Mouse (Mus musculus): Measurements from ENCODE around the gene Hoxb5. TPM values are rescaled to one million over a fixed set of nuclear protein-coding genes. Genes with fewer than 3 reads are reported as not detected.
A peak's percentile ranks its signal among the peaks of the same experiment; 100 is the strongest.

The Hoxb5 gene
- total RNA-seq, 2 experiments from 2014 or later: 26.5 to 27.8 TPM

DNA sequence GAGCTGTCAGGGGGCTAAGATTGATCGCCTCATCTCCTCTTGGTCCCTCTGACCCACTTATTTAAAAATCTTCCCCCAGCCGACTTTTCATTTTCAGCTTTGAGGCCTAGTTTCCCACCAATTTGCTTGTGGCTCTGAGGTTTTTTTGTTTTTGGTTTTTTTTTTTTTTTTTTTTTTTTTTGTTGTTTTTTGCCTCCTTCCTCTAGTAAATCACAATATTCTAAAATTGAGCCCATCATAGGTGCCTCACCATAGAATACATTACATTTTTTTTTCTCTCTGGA is 47.1 kb downstream of the Hoxb5 start, which contains the start of gene Hoxb2:
TSS of gene Hoxb2 (plus strand) at position 185 of the 284 bp plus-strand sequence.
- DNase-seq (ENCODE audit: low spot score in 2 of 2): no peak

- no peak for DNase-seq (ENCODE audit: low spot score in 2 of 2)
Observed at GRCm38 (mm10) chr11:96350791-96351190, 47.7 kb downstream of the Hoxb5 start.

GRCm38 (mm10) chr11:96351312-96351711 is 48.2 kb downstream of the Hoxb5 start:
- no peak for DNase-seq (ENCODE audit: low spot score in 2 of 2)

DNA sequence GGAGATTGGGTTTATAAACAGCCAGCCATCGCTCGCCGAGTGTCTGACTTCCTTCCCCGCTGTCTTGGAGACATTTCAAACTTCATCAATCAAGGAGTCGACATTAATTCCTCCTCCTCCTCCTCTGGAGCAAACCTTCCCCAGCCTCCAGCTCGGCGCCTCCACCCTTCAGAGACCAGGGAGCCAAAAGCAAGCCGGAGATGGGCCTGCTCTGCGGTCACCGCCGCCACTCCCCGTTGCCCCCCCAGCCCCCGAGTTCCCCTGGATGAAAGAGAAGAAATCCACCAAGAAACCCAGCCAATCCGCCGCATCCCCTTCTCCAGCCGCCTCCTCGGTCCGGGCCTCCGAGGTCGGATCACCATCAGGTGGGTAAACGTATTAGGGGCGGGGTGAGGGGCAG is 48.7 kb downstream of the Hoxb5 start:
- DNase-seq (ENCODE audit: low spot score in 2 of 2): no peak

DNA sequence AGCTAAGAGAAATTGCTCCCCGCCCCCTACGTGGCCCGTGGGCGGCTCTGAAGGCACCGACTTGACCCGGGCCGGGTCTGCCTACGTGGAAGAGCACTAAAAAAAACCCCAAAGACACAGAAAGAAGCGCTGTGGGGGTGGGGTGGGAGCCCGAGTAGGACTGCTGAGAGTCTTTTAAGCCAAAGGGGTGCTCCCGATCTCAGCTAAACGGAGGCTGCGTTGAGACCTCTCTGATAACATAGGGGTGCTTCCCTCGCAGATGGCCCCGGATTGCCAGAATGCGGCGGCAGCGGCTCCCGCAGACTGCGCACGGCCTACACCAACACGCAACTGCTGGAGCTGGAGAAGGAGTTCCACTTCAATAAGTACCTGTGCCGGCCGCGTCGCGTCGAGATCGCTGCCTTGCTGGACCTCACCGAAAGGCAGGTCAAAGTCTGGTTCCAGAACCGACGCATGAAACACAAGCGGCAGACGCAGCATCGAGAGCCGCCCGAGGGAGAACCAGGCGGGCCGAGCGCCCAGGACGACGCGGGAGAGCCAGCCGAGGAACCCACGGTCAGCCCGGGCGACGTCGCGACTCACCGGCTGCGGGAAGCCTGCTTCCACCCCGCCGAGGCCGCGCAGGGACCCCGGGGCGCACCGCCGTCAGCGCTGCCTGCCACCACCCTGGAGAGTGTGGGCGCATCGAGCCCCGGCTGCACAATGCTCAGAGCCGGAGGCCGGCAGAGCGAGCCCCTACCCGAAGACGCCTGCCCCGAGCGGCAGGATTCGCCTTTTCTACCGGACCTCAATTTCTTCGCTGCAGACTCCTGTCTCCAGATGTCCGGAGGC is 49.8 kb downstream of the Hoxb5 start:
- DNase-seq (ENCODE audit: low spot score in 2 of 2): no peak

- no peak for DNase-seq (ENCODE audit: low spot score in 2 of 2)
Observed at GRCm38 (mm10) chr11:96353522-96353841, 50.3 kb downstream of the Hoxb5 start.

GRCm38 (mm10) chr11:96353939-96354338 is 50.8 kb downstream of the Hoxb5 start:
- no peak for DNase-seq (ENCODE audit: low spot score in 2 of 2)

GRCm38 (mm10) chr11:96354376-96354775 is 51.2 kb downstream of the Hoxb5 start:
- no peak for DNase-seq (ENCODE audit: low spot score in 2 of 2)

- no peak for DNase-seq (ENCODE audit: low spot score in 2 of 2)
Observed at GRCm38 (mm10) chr11:96354801-96355311, 51.7 kb downstream of the Hoxb5 start.

Small RNA genes within 50 kb of the gene (microRNA-seq; reads per million reads assigned to microRNA genes)
- 60,500 reads per million, percentile 99 among the genes with 10 or more reads in this experiment for gene Mir10a
- gene Mir196a-1: 32.1 reads per million, percentile 34 among the genes with 10 or more reads in this experiment

Other genes with a start within 250 kb of the Hoxb5 start
- gene Ube2z, start 237.9 kb upstream of the Hoxb5 start, total RNA-seq (2021): 10 to 100 TPM; 54.9 to 57.8 TPM
- gene Atp5g1, start 227.7 kb upstream of the Hoxb5 start, total RNA-seq (2021): 100 to 1,000 TPM; 332 to 356 TPM
- not detected for gene Calcoco2, start 191.4 kb upstream of the Hoxb5 start, total RNA-seq (2021)
- not detected for gene Ttll6, start 169.6 kb upstream of the Hoxb5 start, total RNA-seq (2021)
- not detected for gene Hoxb13, start 109.0 kb upstream of the Hoxb5 start, total RNA-seq (2021)
- gene Hoxb9, start 31.9 kb upstream of the Hoxb5 start, total RNA-seq (2021): 10 to 100 TPM; 86.0 to 93.6 TPM
- gene Hoxb8, start 21.4 kb upstream of the Hoxb5 start, total RNA-seq (2021): 10 to 100 TPM; 58.4 to 61.2 TPM
- gene Hoxb7, start 16.7 kb upstream of the Hoxb5 start, total RNA-seq (2021): 10 to 100 TPM; 39.4 to 49.8 TPM
- gene Hoxb6, start 10.9 kb upstream of the Hoxb5 start, total RNA-seq (2021): 10 to 100 TPM; 43.6 to 47.9 TPM
- 10 to 100 TPM; 19.8 to 22.0 TPM for gene Hoxb4, start 14.9 kb downstream of the Hoxb5 start, total RNA-seq (2021)
- 10 to 100 TPM; 40.5 to 44.5 TPM for gene Hoxb3, start 20.0 kb downstream of the Hoxb5 start, total RNA-seq (2021)
- 10 to 100 TPM; 21.0 to 26.0 TPM for gene Hoxb2, start 47.2 kb downstream of the Hoxb5 start, total RNA-seq (2021)
- gene Hoxb1, start 62.4 kb downstream of the Hoxb5 start, total RNA-seq (2021): not detected
- 1 to 10 TPM; 6.1 to 7.6 TPM for gene Skap1, start 161.3 kb downstream of the Hoxb5 start, total RNA-seq (2021)

Data from adrenal gland, postnatal 4 days (tissue).